Mouse (Mus musculus) thymus, postnatal 25 days (tissue): ENCODE results near the gene Grb10.

Experiments used
- DNase-seq: peaks from one replicate; pipeline ENCODE4 v3.0.0; 2022

Grb10 gene

GRCm38 (mm10) chr11:12038470-12038985 lies at the start of gene Grb10:
TSS of gene Grb10 (minus strand) at chr11:12038683.
- no peak for DNase-seq

- no peak for DNase-seq
Observed at GRCm38 (mm10) chr11:12081638-12082037, 43.2 kb upstream of the Grb10 start.

GRCm38 (mm10) chr11:12079231-12079630 lies 40.7 kb upstream of the Grb10 start:
- no peak for DNase-seq

- no peak for DNase-seq
Observed at GRCm38 (mm10) chr11:12075449-12075848, 37.0 kb upstream of the Grb10 start.

GRCm38 (mm10) chr11:12073394-12074226 lies 35.1 kb upstream of the Grb10 start:
- no peak for DNase-seq

- no peak for DNase-seq
Observed at GRCm38 (mm10) chr11:12072322-12072721, 33.8 kb upstream of the Grb10 start.

- DNase-seq, result no peak
Observed at GRCm38 (mm10) chr11:12059005-12059404, 20.5 kb upstream of the Grb10 start.

GRCm38 (mm10) chr11:12048547-12049327 lies 10.3 kb upstream of the Grb10 start:
- no peak for DNase-seq

- no peak for DNase-seq
Observed at GRCm38 (mm10) chr11:12048135-12048534, 9.7 kb upstream of the Grb10 start.

GRCm38 (mm10) chr11:12044245-12044644 lies 5.8 kb upstream of the Grb10 start:
- DNase-seq, result no peak

GRCm38 (mm10) chr11:12041787-12042186 lies 3.3 kb upstream of the Grb10 start:
- DNase-seq, result no peak

- no peak for DNase-seq
Observed at GRCm38 (mm10) chr11:12041379-12041778, 2.9 kb upstream of the Grb10 start.

- DNase-seq, result no peak
Observed at GRCm38 (mm10) chr11:12040391-12040790, 1.9 kb upstream of the Grb10 start.

- no peak for DNase-seq
Observed at GRCm38 (mm10) chr11:12039748-12040147, 1.3 kb upstream of the Grb10 start.

GRCm38 (mm10) chr11:12039098-12039497 lies 615 bp upstream of the Grb10 start:
- no peak for DNase-seq

GRCm38 (mm10) chr11:12037689-12038469 lies 604 bp downstream of the Grb10 start:
- no peak for DNase-seq

- no peak for DNase-seq
Observed at GRCm38 (mm10) chr11:12037075-12037686, 1.3 kb downstream of the Grb10 start.

- no peak for DNase-seq
Observed at GRCm38 (mm10) chr11:12035916-12036910, 2.3 kb downstream of the Grb10 start.

- no peak for DNase-seq
Observed at GRCm38 (mm10) chr11:12035324-12035723, 3.2 kb downstream of the Grb10 start.

- DNase-seq, result no peak
Observed at GRCm38 (mm10) chr11:12034781-12035180, 3.7 kb downstream of the Grb10 start.

GRCm38 (mm10) chr11:12034371-12034770 lies 4.1 kb downstream of the Grb10 start:
- no peak for DNase-seq
